Mouse (Mus musculus) ES-E14 (cell line): ENCODE results near the gene Dhdh. TPM values are rescaled to one million over a fixed set of nuclear protein-coding genes. Genes with fewer than 3 reads are reported as not detected.
A peak's percentile ranks its signal among the peaks of the same experiment; 100 is the strongest.
"Not testable (repeated sequence)": the region's sequence is repeated elsewhere in the genome, so short reads cannot be mapped to it uniquely, and the experiment has no call there.

Experiments used
- DNase-seq: peaks from one replicate; pipeline ENCODE4 v3.0.0-alpha.2; 2013; ENCODE audit warnings: low read depth, low spot score
- H3K27ac ChIP-seq: 2 replicates; pipeline ENCODE4 v1.5.1; 2012; ENCODE audit warnings: low read depth, mild to moderate bottlenecking, low read length, moderate library complexity, mixed read lengths; ENCODE audit not compliant: poor library complexity, insufficient read depth, severe bottlenecking
- H3K36me3 ChIP-seq: 2 replicates; pipeline ENCODE4 v1.6.1; 2012; ENCODE audit warnings: mild to moderate bottlenecking, low read length, moderate library complexity, mixed read lengths; ENCODE audit not compliant: control insufficient read depth, poor library complexity, insufficient read depth, severe bottlenecking
- H3K4me1 ChIP-seq, 2 experiments: fragments of 150-350 bp in 1 of 2; sonication (generic) in 1 of 2; 2 replicates each; pipeline ENCODE4 v1.6.1; 2012; ENCODE audit warnings: low read length in 2 of 2, mild to moderate bottlenecking in 1 of 2, mixed read lengths in 1 of 2; ENCODE audit not compliant: control insufficient read depth in 2 of 2, insufficient read depth in 2 of 2, poor library complexity in 1 of 2
- H3K4me3 ChIP-seq, 2 experiments: fragments of 150-350 bp in 1 of 2; sonication (generic) in 1 of 2; 2 replicates each; pipeline ENCODE4 v1.5.1; 2012; ENCODE audit warnings: low read length in 2 of 2, low read depth in 1 of 2, mild to moderate bottlenecking in 1 of 2, mixed read lengths in 1 of 2; ENCODE audit not compliant: insufficient read depth in 1 of 2, poor library complexity in 1 of 2, severe bottlenecking in 1 of 2
- H3K9ac ChIP-seq: 2 replicates; pipeline ENCODE4 v1.6.1; 2012; ENCODE audit warnings: low read depth, mild to moderate bottlenecking, low read length, mixed read lengths; ENCODE audit not compliant: poor library complexity, insufficient read depth, severe bottlenecking
- H3K9me3 ChIP-seq: fragments of 150-350 bp; sonication (generic); 2 replicates; pipeline ENCODE4 v1.6.1; 2012; ENCODE audit warnings: low read depth, mild to moderate bottlenecking, low read length; ENCODE audit not compliant: control insufficient read depth, insufficient read depth
- CHD2 ChIP-seq: IDR thresholded peaks from 2 replicates; pipeline ENCODE4 v1.6.1; 2014; ENCODE audit warnings: mild to moderate bottlenecking, low read depth, low read length, inconsistent platforms
- HCFC1 ChIP-seq: IDR thresholded peaks from 2 replicates; pipeline ENCODE4 v1.6.1; 2012; ENCODE audit warnings: low read length, inconsistent platforms, borderline replicate concordance; ENCODE audit not compliant: insufficient read depth
- MAFK ChIP-seq: IDR thresholded peaks from 2 replicates; pipeline ENCODE4 v1.6.1; 2014; ENCODE audit warnings: mild to moderate bottlenecking, low read depth, low read length, inconsistent platforms; ENCODE audit not compliant: insufficient read depth
- ZC3H11A ChIP-seq: IDR thresholded peaks from 2 replicates; pipeline ENCODE4 v1.6.1; 2012; ENCODE audit warnings: low read depth, mild to moderate bottlenecking, inconsistent platforms, low read length, borderline replicate concordance
- ZNF384 ChIP-seq: IDR thresholded peaks from 2 replicates; pipeline ENCODE4 v1.6.1; 2012; ENCODE audit warnings: low read depth, low read length, inconsistent platforms
- in situ Hi-C, 2 experiments: fragments of 600-800 bp; cut with MboI; formaldehyde crosslinking; loops; one replicate each; pipeline ENCODE4 v1.15.1; 2025; ENCODE audit warnings: low sequenced_read_pairs in 2 of 2, inconsistent platforms in 1 of 2; ENCODE audit not compliant: unreplicated experiment in 2 of 2
- total RNA-seq: library from RNA; depleted of rRNA; stranded (reverse); fragments of 300-350 nt; gene quantifications from 2 replicates; pipeline ENCODE4 v1.2.3, GENCODE M21; 2012

Dhdh gene
- total RNA-seq, 1 experiment: 3.6 TPM

DNA sequence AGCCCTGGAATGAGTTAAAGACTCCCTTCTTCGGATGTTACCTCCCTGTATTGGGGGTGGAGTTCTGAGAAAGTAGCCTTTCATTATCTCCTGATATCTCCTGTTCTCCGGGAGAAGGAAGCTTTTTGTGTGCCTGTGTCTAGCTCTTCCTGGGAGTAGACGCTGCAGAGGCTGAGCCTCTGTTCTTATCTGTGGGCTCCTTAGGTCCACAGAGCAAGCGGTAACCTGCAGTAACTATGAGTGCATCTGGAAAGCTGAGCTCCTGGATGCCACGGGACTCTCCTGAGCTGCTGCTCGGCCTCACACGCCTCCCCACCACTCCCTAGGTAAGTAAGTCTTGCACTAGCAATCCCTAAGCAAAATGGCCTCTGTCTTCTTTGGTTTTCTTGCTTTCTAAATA is 2.4 kb downstream of the Dhdh start:
- TF ChIP-seq MAFK (no peak), ZC3H11A (no peak), CHD2 (no peak), ZNF384 (no peak), HCFC1 (no peak)

DNA sequence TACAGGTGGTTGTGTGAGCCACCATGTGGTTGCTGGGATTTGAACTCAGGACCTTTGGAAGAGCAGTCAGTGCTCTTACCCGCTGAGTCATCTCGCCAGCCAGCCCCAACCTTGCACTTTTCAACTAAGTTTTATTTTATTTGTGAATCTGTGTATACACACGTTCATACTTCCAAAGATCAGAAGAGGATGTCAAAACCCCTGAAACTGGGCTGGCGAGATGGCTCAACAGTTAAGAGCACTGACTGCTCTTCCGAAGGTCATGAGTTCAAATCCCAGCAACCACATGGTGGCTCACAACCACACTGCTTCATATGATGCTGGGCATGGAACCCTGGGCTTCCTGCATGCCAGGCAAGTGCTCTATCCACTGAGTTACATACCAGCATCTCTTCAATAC is 3.6 kb downstream of the Dhdh start:
- H3K9me3 ChIP-seq, H3K9ac ChIP-seq, H3K27ac ChIP-seq, DNase-seq, H3K36me3 ChIP-seq, H3K4me3 ChIP-seq, in situ Hi-C loops: not testable (repeated sequence)
- peaks cover 2 to 11% of the 10 kb centered on the region in 2 experiments; a peak in 2 of 4 replicates for H3K4me1 ChIP-seq

More for the DNA sequence above, 2.4 kb downstream of the Dhdh start:
- no peak for DNase-seq
- peaks cover 6 to 16% of the 10 kb centered on the region in 2 experiments; a peak in 3 of 4 replicates for H3K4me1 ChIP-seq
- no peak overlapping the region for H3K4me3 ChIP-seq
- in situ Hi-C loops: no loop called here
- H3K9me3 ChIP-seq: no peaks in the 10 kb centered on the region
- H3K27ac ChIP-seq: no peak overlapping the region
- H3K36me3 ChIP-seq: peaks cover 9% of the 10 kb centered on the region; the same call in 1 of the 2 replicates
- H3K9ac ChIP-seq: peak overlapping the region; percentile 15; the same call in 1 of the 2 replicates

- Histone ChIP-seq H3K9ac (no peak overlapping the region), H3K36me3 (peaks cover 15% of the 10 kb centered on the region; the same call in 1 of the 2 replicates), H3K4me3 (no peak overlapping the region), H3K9me3 (no peaks in the 10 kb centered on the region), H3K27ac (no peak overlapping the region), H3K4me1 (peaks cover 1 to 8% of the 10 kb centered on the region in 2 experiments; a peak in 1 of 4 replicates)
- TF ChIP-seq CHD2 (no peak), ZNF384 (no peak), MAFK (no peak), ZC3H11A (no peak), HCFC1 (no peak)
- DNase-seq: no peak
- in situ Hi-C loops: no loop called here
Observed at GRCm38 (mm10) chr7:45482166-45482565, 6.4 kb downstream of the Dhdh start.

DNA sequence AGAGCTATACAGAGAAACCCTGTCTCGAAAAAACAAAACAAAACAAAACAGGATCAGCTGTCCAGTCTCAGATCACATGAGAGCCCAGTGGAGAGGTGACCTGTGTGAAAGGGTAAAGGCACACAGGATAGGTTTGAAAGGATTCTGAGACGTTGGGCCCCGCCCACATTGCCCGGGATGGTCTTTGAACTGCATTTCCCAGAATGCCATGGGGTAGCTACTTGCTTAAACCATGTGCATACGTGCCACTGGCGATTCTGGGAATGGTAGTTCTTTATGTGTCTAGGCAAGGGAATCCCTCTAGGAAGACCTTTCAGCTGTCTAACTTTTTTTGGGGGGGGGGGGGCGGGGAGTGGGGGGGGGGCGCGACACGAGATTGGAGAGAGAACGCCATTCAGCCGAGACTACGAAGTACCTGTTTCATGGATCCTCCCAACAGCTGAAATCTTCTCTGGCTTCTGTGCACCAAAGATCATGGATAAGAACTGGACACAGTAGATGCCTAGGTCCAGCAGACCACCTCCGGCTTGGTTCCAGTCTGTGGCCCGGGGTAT is 7.2 kb downstream of the Dhdh start, which contains the start of gene Tulp2:
Gene Tulp2, plus strand, starts transcription at position 504 of the 554 bp plus-strand sequence.
- Histone ChIP-seq H3K9me3 (no peaks in the 10 kb centered on the region), H3K4me3 (no peak within 1 kb of the TSS), H3K4me1 (peaks cover 2 to 6% of the 10 kb centered on the region in 2 experiments; a peak in 1 of 4 replicates), H3K36me3 (peaks cover 15% of the 10 kb centered on the region; the same call in 1 of the 2 replicates), H3K27ac (no peak within 1 kb of the TSS), H3K9ac (no peak within 1 kb of the TSS; the same call in 1 of the 2 replicates)
- in situ Hi-C loops: no loop called here
- no peak for DNase-seq
- peak; percentile 99 for TF ChIP-seq HCFC1
- no peak for TF ChIP-seq ZC3H11A
- no peak for TF ChIP-seq CHD2
- no peak for TF ChIP-seq MAFK

DNA sequence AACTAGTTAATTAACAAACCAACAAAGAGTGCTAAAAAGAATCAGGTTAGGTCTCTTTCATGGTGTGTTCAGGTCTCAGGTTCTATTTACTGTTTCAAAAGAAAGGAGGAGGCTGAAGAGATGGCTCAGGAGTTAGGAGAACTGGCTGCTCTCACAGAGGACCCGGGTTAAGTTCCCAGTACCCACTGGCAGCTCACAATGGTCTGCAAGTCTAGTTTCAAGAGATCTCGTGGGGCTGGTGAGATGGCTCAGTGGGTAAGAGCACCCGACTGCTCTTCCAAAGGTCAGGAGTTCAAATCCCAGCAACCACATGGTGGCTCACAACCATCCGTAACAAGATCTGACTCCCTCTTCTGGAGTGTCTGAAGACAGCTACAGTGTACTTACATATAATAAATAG is 8.3 kb downstream of the Dhdh start:
- H3K4me3 ChIP-seq, H3K9me3 ChIP-seq, H3K9ac ChIP-seq, in situ Hi-C loops, DNase-seq, H3K4me1 ChIP-seq, H3K27ac ChIP-seq: not testable (repeated sequence)
- peaks cover 12% of the 10 kb centered on the region; the same call in 1 of the 2 replicates for H3K36me3 ChIP-seq
